Mouse (Mus musculus) hindbrain, embryonic 11.5 days (tissue): Measurements from ENCODE around the gene Zfp513. TPM values are rescaled to one million over a fixed set of nuclear protein-coding genes. Genes with fewer than 3 reads are reported as not detected.

Experiments used
- ATAC-seq: fragments of 200-750 bp; cut with Nextera tagmentation; 2 replicates; pipeline ENCODE4 v1.8.0; 2017; ENCODE audit warnings: mild to moderate bottlenecking, moderate TSS enrichment, moderate library complexity; ENCODE audit not compliant: low FRiP score
- DNase-seq: peaks from one replicate; pipeline ENCODE4 v3.0.0-alpha.2; 2015; ENCODE audit warnings: low spot score
- H3K27ac ChIP-seq: fragments of 300-500 bp; sonication (generic); 2 replicates; pipeline ENCODE4 v1.5.1; 2014; ENCODE audit warnings: mild to moderate bottlenecking, low read depth, low read length
- H3K27me3 ChIP-seq: fragments of 300-500 bp; sonication (generic); 2 replicates; pipeline ENCODE4 v1.6.1; 2014; ENCODE audit warnings: mild to moderate bottlenecking, low read length, moderate library complexity, mixed read lengths; ENCODE audit not compliant: control insufficient read depth, insufficient read depth
- H3K36me3 ChIP-seq: fragments of 300-500 bp; sonication (generic); 2 replicates; pipeline ENCODE4 v1.6.1; 2014; ENCODE audit warnings: mild to moderate bottlenecking, low read length, moderate library complexity, mixed read lengths; ENCODE audit not compliant: control insufficient read depth, insufficient read depth
- H3K4me1 ChIP-seq: fragments of 300-500 bp; sonication (generic); replicated peaks from 2 replicates; pipeline ENCODE4 v1.6.1; 2014; ENCODE audit warnings: low read length, mixed read lengths; ENCODE audit not compliant: control insufficient read depth, insufficient read depth
- H3K4me2 ChIP-seq: fragments of 300-500 bp; sonication (generic); replicated peaks from 2 replicates; pipeline ENCODE4 v1.6.1; 2014; ENCODE audit warnings: mild to moderate bottlenecking, low read depth, low read length
- H3K4me3 ChIP-seq: fragments of 300-500 bp; sonication (generic); 2 replicates; pipeline ENCODE4 v1.5.1; 2014; ENCODE audit warnings: low read depth, low read length
- H3K9ac ChIP-seq: fragments of 300-500 bp; sonication (generic); 2 replicates; pipeline ENCODE4 v1.6.1; 2014; ENCODE audit warnings: low read depth, low read length
- H3K9me3 ChIP-seq: fragments of 300-500 bp; sonication (generic); 2 replicates; pipeline ENCODE4 v1.6.1; 2016; ENCODE audit warnings: low read length; ENCODE audit not compliant: control insufficient read depth
- WGBS: fragments of 180-500 bp; shearing (Covaris S2); extraction: QIAGEN DNeasy Blood & Tissue Kit; methylation state at CpG from one replicate; pipeline ENCODE4 v1.1.7; 2014; 5-methylcytosine and 5-hydroxymethylcytosine counted together
- polyA plus RNA-seq: library from polyadenylated mRNA; unstranded; fragments of >200 nt; fragmentation: Nextera tagmentation; extraction: Ambion mirVana; gene quantifications from 2 replicates; pipeline ENCODE4 v1.2.1, GENCODE M21; 2014

The Zfp513 gene
- 4.9 and 5.7 TPM in 2 replicates for polyA plus RNA-seq

DNA sequence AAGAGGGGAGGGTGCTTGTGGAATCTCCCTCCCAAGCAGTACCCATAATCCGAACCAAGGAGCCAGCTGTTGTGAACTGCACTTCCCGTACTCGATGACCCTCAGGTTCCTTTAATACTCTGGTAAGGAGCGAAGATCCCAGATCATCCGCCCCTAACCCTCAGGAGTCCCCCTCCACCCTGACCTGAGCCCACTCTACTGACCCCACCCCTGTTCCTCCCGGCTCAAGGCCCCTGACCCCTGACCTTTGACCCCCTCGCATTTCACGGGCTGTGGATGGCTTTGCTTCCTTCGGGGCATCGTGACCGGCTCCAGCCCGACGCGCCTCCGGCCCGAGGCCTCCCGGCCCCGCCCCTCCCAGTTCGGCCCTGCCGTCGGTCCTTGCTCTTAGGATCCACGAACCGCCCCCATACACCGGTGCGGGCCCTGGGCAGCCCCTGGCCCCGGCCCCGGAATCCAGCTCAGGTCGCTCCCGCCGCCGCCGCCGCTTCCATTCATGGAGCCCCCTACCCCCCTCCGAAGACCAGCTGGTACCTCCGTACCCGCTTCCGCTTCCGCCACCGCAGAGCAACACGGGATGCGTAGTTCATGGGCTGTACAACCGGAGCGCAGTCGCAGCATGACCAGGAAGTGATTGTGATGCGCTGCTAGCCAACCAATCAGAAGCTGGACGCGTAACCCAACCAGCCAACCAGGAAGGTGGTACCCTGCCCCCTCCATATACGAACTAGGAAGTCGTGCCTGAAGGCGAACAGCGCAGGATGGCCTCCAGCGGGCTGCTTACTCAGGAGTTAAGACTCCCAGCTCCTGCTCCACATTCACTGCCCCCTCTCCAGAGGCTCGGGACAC is at the start of gene Zfp513:
Gene Zfp513 (minus strand): TSS at position 562 of the 849 bp plus-strand sequence.
- peak; percentile 98 for ATAC-seq
- Histone ChIP-seq H3K9ac (peak within 1 kb of the TSS; percentile 86), H3K27ac (peak within 1 kb of the TSS; percentile 84), H3K4me2 (peak within 1 kb of the TSS; percentile 61), H3K4me1 (peaks cover 5% of the 10 kb centered on the region; the same call in 1 of the 2 replicates), H3K9me3 (peaks cover 5% of the 10 kb centered on the region), H3K36me3 (peaks cover 16% of the 10 kb centered on the region), H3K27me3 (no peaks in the 10 kb centered on the region), H3K4me3 (peak within 1 kb of the TSS; percentile 81)
- WGBS = under 1% methylated on average over 51 of the region's 53 CpGs
- peak; percentile 95 for DNase-seq

DNA sequence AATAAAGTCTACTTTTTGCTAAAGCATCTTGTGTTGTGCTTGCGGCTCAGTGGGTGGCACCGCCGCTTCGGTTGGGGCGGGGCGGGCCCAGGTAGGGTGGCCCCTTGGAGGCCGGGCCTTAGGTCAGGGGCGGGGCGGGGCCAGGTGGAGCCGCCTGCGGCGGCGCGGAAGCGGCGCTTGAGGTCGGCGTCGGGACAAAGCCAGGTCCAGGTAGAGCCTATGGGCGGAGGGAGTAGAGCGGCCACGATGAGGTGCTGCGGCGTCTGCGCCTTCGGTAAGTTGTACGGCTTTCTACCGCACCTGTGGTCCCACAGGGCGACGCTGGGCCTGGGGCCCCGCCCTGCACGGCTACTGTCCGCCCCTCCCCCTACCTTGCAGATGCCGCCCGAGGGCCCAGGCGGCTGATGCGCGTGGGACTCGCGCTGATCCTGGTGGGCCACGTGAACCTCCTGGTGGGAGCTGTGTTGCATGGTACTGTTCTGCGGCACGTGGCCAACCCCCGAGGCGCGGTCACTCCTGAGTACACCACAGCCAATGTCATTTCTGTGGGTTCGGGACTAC is 49.5 kb upstream of the Zfp513 start, which contains the start of gene Krtcap3:
Gene Krtcap3 (plus strand): TSS at position 151 of the 561 bp plus-strand sequence.
- Histone ChIP-seq H3K4me3 (no peak within 1 kb of the TSS), H3K36me3 (peaks cover 12% of the 10 kb centered on the region), H3K27ac (0 out of 2 replicates have a peak within 1 kb of the TSS, but pooled peaks have one; percentile 9), H3K4me2 (peak within 1 kb of the TSS; percentile 14; the same call in 1 of the 2 replicates), H3K9me3 (no peaks in the 10 kb centered on the region), H3K27me3 (peaks cover 2% of the 10 kb centered on the region; the same call in 1 of the 2 replicates), H3K4me1 (peaks cover 7% of the 10 kb centered on the region), H3K9ac (peak within 1 kb of the TSS; percentile 2; the same call in 1 of the 2 replicates)
- ATAC-seq (peak; percentile 61), DNase-seq (peak; percentile 46)
- 16% methylated on average over 44 of the region's 47 CpGs for WGBS

DNA sequence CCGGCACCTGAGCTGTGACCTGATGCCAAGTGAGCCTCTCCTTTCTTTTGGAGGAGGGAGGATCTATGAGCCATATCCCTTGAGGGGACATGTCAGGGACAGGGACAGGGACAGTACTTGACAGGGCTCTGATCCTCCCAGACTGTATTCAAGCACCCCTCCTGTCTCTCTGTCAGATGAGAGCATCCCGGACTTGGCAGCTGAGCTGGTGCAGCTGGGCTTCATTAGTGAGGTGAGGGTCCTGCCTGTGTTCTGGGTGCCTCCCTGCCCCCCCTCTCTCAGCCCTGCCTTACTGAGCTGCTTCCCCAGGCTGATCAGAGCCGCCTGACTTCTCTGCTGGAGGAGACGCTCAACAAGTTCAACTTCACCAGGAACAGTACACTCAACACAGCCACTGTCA is 48.6 kb upstream of the Zfp513 start:
- DNase-seq = peak; percentile 25
- H3K4me2 ChIP-seq = no peak overlapping the region

DNA sequence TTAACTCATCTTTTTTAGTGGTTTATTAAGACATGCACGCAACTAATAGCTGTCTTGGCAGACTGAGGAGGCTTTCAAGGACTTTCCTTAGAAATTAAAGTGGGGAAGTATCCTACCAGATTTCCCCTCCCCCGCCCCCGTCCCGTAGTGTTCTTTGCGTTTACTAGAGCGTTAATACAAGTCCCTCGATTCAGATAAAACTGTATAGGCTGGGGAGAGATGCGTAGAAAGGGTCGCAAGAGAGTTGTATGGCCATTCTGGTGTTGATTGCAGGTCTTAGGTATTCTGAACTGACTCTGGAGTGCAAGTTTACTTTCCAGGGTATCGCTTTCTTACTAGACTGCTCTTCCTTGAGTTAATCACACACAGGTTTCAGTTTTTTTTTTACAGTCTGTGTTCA is 40.1 kb upstream of the Zfp513 start:
- H3K4me3 ChIP-seq = peak overlapping the region; percentile 92
- H3K36me3 ChIP-seq = no peaks in the 10 kb centered on the region; the same call in 1 of the 2 replicates
- H3K4me2 ChIP-seq = peak overlapping the region; percentile 78
- no peaks in the 10 kb centered on the region for H3K9me3 ChIP-seq
- DNase-seq (no peak), ATAC-seq (no peak)
- peaks cover 5% of the 10 kb centered on the region; the same call in 1 of the 2 replicates for H3K4me1 ChIP-seq
- 25% methylated on average over 10 of the region's 10 CpGs for WGBS
- no peak overlapping the region for H3K27ac ChIP-seq
- H3K27me3 ChIP-seq = no peaks in the 10 kb centered on the region
- peak overlapping the region; percentile 92; the same call in 1 of the 2 replicates for H3K9ac ChIP-seq

More for the DNA sequence above, 48.6 kb upstream of the Zfp513 start:
- H3K36me3 ChIP-seq = peaks cover 12% of the 10 kb centered on the region
- no peak overlapping the region for H3K4me3 ChIP-seq
- H3K9me3 ChIP-seq = no peaks in the 10 kb centered on the region
- ATAC-seq = no peak
- peaks cover 7% of the 10 kb centered on the region for H3K4me1 ChIP-seq
- WGBS = 67% methylated on average over 4 of the region's 4 CpGs
- 0 out of 2 replicates have a peak overlapping the region, but pooled peaks have one; percentile 9 for H3K27ac ChIP-seq
- peaks cover 2% of the 10 kb centered on the region; the same call in 1 of the 2 replicates for H3K27me3 ChIP-seq
- no peak overlapping the region for H3K9ac ChIP-seq

DNA sequence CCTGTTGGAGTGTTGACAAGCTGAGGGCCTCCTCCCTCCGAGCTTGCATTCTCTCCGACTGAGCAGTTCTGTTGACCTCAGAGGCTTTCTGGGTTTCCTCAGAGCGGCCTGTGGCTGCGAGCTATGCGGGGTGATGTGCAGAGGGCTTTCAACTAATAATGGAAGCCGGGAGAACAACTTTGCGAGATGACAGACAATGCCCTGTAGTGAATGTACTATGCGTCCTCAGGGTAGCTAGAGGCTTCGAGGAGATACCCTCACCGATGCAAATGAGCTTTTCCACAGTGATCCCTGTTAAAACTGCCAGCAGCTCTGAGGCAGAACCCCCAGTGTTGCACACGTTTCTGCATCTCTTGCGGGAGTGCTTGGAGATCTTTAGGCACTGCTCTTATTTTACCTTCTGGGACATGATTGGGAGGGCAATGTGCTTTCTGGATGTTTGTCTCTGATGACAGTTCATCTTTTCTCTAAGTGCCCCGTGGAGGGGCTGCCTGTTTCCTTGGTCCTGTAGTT is 39.5 kb upstream of the Zfp513 start:
- Histone ChIP-seq H3K27me3 (no peaks in the 10 kb centered on the region), H3K27ac (peak overlapping the region; percentile 97), H3K9me3 (no peaks in the 10 kb centered on the region), H3K4me3 (peak overlapping the region; percentile 92), H3K4me2 (peak overlapping the region; percentile 78), H3K36me3 (no peaks in the 10 kb centered on the region; the same call in 1 of the 2 replicates), H3K4me1 (peaks cover 5% of the 10 kb centered on the region; the same call in 1 of the 2 replicates), H3K9ac (peak overlapping the region; percentile 92)
- no peak for DNase-seq
- under 1% methylated on average over 13 of the region's 13 CpGs for WGBS
- no peak for ATAC-seq

DNA sequence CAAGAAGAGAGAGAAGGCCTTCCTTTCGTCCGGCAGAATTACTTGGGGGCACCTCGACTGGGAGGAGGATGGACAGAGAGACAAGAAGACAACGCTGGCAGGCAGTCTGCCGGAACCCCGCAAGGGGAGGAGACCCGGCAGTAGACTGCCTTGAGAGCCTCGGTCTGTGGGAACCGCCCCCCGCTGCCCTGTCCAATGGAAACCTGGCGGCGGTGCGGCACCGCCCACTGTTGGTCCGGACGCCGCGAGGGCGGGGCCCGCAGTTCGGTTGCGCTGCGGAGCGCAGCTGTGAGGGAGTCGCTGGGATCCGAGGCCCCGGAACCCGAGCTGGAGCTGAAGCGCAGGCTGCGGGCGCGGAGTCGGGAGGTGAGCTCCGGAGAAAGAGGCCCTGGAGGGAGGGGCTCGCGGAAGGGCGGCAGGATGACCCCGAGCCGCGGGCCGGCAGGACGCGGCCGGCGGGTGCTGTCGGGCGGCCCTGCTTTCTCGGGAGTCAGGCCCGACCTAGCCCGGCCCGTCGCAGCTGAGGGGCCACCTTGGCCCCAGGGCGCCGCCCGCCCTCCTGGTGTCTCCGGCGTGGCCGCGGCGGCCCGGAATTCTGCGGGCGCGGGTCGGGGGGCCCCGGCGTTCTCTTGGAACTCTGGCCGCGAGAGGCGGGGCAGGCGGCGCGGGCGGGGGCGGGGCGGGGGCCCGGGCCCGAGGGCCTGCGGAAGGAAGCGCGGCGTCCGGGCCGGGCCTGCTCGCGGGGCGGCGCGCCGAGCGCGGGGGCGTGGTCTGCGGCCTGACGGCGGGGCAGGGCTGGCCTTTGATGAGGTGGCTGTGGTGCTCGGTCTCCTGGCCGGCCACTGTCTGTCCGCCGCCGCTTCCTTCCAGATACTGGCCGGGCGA is 38.8 kb upstream of the Zfp513 start, which contains the start of the genes Nrbp1 and Gm9970:
Gene Nrbp1 (plus strand): TSS at position 228 of the 885 bp plus-strand sequence.
Gene Gm9970 (minus strand): TSS at position 596 of the 885 bp plus-strand sequence.
- Histone ChIP-seq H3K4me3 (peak within 1 kb of the TSS; percentile 92), H3K27ac (peak within 1 kb of the TSS; percentile 97), H3K9ac (peak within 1 kb of the TSS; percentile 92), H3K9me3 (no peaks in the 10 kb centered on the region), H3K4me1 (peaks cover 5% of the 10 kb centered on the region; the same call in 1 of the 2 replicates), H3K4me2 (peak within 1 kb of the TSS; percentile 78), H3K27me3 (no peaks in the 10 kb centered on the region), H3K36me3 (no peaks in the 10 kb centered on the region; the same call in 1 of the 2 replicates)
- DNase-seq (peak; percentile 97), ATAC-seq (peak; percentile 99)
- under 1% methylated on average over 48 of the region's 103 CpGs for WGBS

DNA sequence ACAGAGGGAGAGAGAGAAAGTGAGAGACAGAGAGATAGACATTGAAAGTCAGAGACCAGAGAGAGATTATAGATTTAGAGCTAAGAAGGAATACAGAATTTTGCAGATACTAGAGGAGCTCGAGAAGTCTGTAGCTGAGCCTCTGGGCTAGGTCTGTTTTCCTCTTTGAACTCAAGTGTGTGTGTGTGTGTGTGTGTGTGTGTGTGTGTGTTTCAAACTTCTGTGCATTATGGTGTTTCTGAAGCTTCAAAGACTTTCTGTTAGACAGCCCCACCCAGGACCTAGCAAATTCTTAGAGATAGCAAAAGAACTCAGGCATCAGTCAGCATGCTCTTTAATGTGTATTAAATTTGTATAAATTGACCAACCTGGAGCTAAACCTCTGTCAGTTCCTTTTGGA is 24.5 kb upstream of the Zfp513 start:
- Histone ChIP-seq H3K27ac (no peak overlapping the region), H3K27me3 (no peaks in the 10 kb centered on the region), H3K4me3 (no peak overlapping the region), H3K4me2 (no peak overlapping the region), H3K36me3 (no peaks in the 10 kb centered on the region), H3K4me1 (no peaks in the 10 kb centered on the region), H3K9me3 (no peaks in the 10 kb centered on the region), H3K9ac (no peak overlapping the region)
- WGBS = 76% methylated on average over 1 of the region's 1 CpGs
- ATAC-seq = no peak
- no peak for DNase-seq
